Mouse (Mus musculus) mammary gland, adult 2 months (tissue): ENCODE results near the gene Tram2. TPM values are rescaled to one million over a fixed set of nuclear protein-coding genes. Genes with fewer than 3 reads are reported as not detected.

Source experiments
- polyA plus RNA-seq: library from polyadenylated mRNA; depleted of rRNA; stranded (reverse); fragments of >200 nt; gene quantifications from 2 replicates; pipeline ENCODE4 v1.2.3, GENCODE M21; 2012; ENCODE audit warnings: low replicate concordance; rRNA removed

Tram2 gene
- polyA plus RNA-seq = 7.7 and 13.2 TPM in 2 replicates

GRCm38 (mm10) chr1:21079217-21079773 is at the start of gene Tram2:
Tram2 (minus strand) TSS chr1:21079229.

GRCm38 (mm10) chr1:20951300-20951763 is 127.7 kb downstream of the Tram2 start, which contains the start of gene Efhc1:
Efhc1 (plus strand) TSS chr1:20951626.

Other genes with a start within 250 kb of the Tram2 start
- 4.6 and 6.2 TPM in 2 replicates for gene Paqr8, start 188.6 kb downstream of the Tram2 start, polyA plus RNA-seq
- 1.6 and 3.2 TPM in 2 replicates for gene Efhc1, start 127.6 kb downstream of the Tram2 start, polyA plus RNA-seq
- gene Tmem14a, start 139.3 kb upstream of the Tram2 start, polyA plus RNA-seq = 2.8 and 5.7 TPM in 2 replicates
- 10.3 and 19.6 TPM in 2 replicates for gene Gsta3, start 161.4 kb upstream of the Tram2 start, polyA plus RNA-seq